ENCODE assay signal across 9 mouse cellular contexts in the genomic region with DNA sequence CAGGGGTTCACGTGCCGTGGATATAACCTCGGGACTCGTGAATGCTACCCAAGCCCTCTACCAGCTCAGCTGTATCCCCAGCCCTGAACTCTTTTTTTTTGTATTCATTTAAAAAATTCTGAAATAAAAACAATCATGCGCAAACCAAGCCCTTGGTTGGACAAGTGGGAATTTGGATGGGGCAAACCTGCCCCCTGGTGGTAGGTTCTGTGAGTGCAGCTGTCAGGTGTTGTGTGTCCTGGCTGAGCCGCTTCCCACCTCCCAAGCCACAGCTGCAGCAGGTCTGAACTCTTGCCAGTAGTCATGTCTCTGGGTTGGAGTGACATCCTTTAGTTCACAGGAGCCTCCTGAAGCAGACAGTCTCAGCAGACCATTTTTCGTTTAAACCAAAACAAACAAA. TPM values are rescaled to one million over a fixed set of nuclear protein-coding genes. Genes with fewer than 3 reads are reported as not detected.
DNase-seq lines count a peak whose midpoint lies in the region; ATAC-seq and TF ChIP-seq lines count a peak whose summit lies in the region.
"Had no signal": no experiment of that assay in that cellular context is flagged by ENCODE, and none has a peak within 500 bp of the region (broad histone marks: within the 10 kb centered on the region; RNA-seq: fewer than 3 reads in every experiment).

No protein-coding gene starts in this region.

- 19% methylated on average over 7 of the region's 7 CpGs for WGBS in heart, postnatal 0 days
- 18% methylated on average over 7 of the region's 7 CpGs for WGBS in olfactory bulb, adult 2 months

- no peak for TF ChIP-seq EP300 in heart, postnatal 0 days (IDR thresholded peaks at IDR 0.05; ENCODE audit: low read depth)

- peaks cover 31% of the 10 kb centered on the region for H3K4me1 ChIP-seq in heart, postnatal 0 days (ENCODE audit: control insufficient read depth, insufficient read depth)
- no peaks in the 10 kb centered on the region for H3K4me1 ChIP-seq in olfactory bulb, adult 2 months (ENCODE audit: control insufficient read depth, insufficient read depth, low read length)

- no peaks in the 10 kb centered on the region for H3K36me3 ChIP-seq in heart, postnatal 0 days (replicated peaks; ENCODE audit: control insufficient read depth, insufficient read depth, low read length)

- no peak for ATAC-seq in heart, postnatal 0 days (ENCODE audit: insufficient read depth, low read depth)

- H3K9ac ChIP-seq in heart, postnatal 0 days (replicated peaks; ENCODE audit: low read depth, low read length), result no peak overlapping the region

- no peaks in the 10 kb centered on the region for H3K27me3 ChIP-seq in heart, postnatal 0 days (ENCODE audit: control insufficient read depth, insufficient read depth, low read length)

- DNase-seq in left cerebral cortex, adult 18-20 months (ENCODE audit: low spot score in 2 of 2), result peak; percentile 67 to 73
- DNase-seq in left cerebral cortex, adult 11 months (ENCODE audit: low spot score), result no peak
- peak; percentile 68 for DNase-seq in adrenal gland, adult 2 months
- peak; percentile 83 for DNase-seq in embryo, embryonic 11 days
- peak; percentile 66 for DNase-seq in heart, postnatal 0 days (ENCODE audit: low spot score)
- peak; percentile 45 to 58 for DNase-seq in left cerebral cortex, postnatal 36 days (ENCODE audit: low spot score in 2 of 2)
- DNase-seq in thymus, postnatal 0 days (ENCODE audit: low spot score), result peak; percentile 86

- no peak overlapping the region for H3K4me3 ChIP-seq in heart, postnatal 0 days (ENCODE audit: low read depth, low read length)
- H3K4me3 ChIP-seq in olfactory bulb, adult 2 months (ENCODE audit: insufficient read depth, low read depth, low read length), result no peak overlapping the region

- TF ChIP-seq POLR2A in olfactory bulb, adult 2 months (IDR thresholded peaks at IDR 0.05; ENCODE audit: insufficient read depth, low read depth, low read length), result no peak

- no peaks in the 10 kb centered on the region for H3K9me3 ChIP-seq in heart, postnatal 0 days (replicated peaks; ENCODE audit: control insufficient read depth, low read length)

- intact Hi-C loops in left cerebral cortex, postnatal 36 days (cut with DNase I), result loop anchor here (2.0 kb wide), 1 partner anchor 41 kb away; no protein-coding TSS in a partner anchor

- H3K27ac ChIP-seq in heart, postnatal 0 days (ENCODE audit: low read depth), result no peak overlapping the region
- no peak overlapping the region for H3K27ac ChIP-seq in olfactory bulb, adult 2 months (ENCODE audit: insufficient read depth, low read depth, low read length)

- H3K4me2 ChIP-seq in heart, postnatal 0 days (ENCODE audit: low read depth, low read length), result no peak overlapping the region

- TF ChIP-seq CTCF in heart, postnatal 0 days (IDR thresholded peaks at IDR 0.05; ENCODE audit: low read depth), result peak; percentile 91
- peak; percentile 76 for TF ChIP-seq CTCF in olfactory bulb, adult 2 months (IDR thresholded peaks at IDR 0.05; ENCODE audit: insufficient read depth, low read depth, low read length)

RNA-seq across cellular contexts. Expression of a gene that starts 4.4 kb away (rescaled TPM):
- 10 to 100 TPM; 18.7 to 24.4 TPM for total RNA-seq in left cerebral cortex, adult 18-20 months (2021)
- total RNA-seq in adrenal gland, adult 2 months (2021), result 10 to 100 TPM; 14.7 to 22.3 TPM
- 1.3 TPM in 2 replicates for polyA plus RNA-seq in adrenal gland, adult 2 months (2012; rRNA removed)
- total RNA-seq in heart, postnatal 0 days (2014; rRNA removed; ENCODE audit: low replicate concordance), result 6.6 and 31.0 TPM in 2 replicates
- polyA plus RNA-seq in heart, postnatal 0 days (2015; fragmentation: Nextera tagmentation; extraction: Ambion mirVana), result 7.7 and 9.4 TPM in 2 replicates
- 10 to 100 TPM; 18.1 to 21.6 TPM for total RNA-seq in left cerebral cortex, postnatal 36 days (2021)
- not detected in 2 replicates for polyA plus RNA-seq in olfactory bulb, adult 2 months (2012; ENCODE audit: insufficient read depth, insufficient read length, low replicate concordance, missing spikeins)
- 18.3 and 21.9 TPM in 2 replicates for polyA plus RNA-seq in thymus, postnatal 0 days (2015; fragmentation: Nextera tagmentation; extraction: Ambion mirVana)

RNA-seq across cellular contexts. Expression of a gene that starts 22.9 kb away (rescaled TPM):
- under 1 TPM; 0.30 to 0.35 TPM for total RNA-seq in left cerebral cortex, adult 18-20 months (2021)
- not detected for total RNA-seq in adrenal gland, adult 2 months (2021)
- polyA plus RNA-seq in adrenal gland, adult 2 months (2012; rRNA removed), result 0.06 and 0.11 TPM in 2 replicates
- total RNA-seq in heart, postnatal 0 days (2014; rRNA removed; ENCODE audit: low replicate concordance), result 168 and 170 TPM in 2 replicates
- polyA plus RNA-seq in heart, postnatal 0 days (2015; fragmentation: Nextera tagmentation; extraction: Ambion mirVana), result 248 and 281 TPM in 2 replicates
- under 1 TPM; 0.22 to 0.27 TPM for total RNA-seq in left cerebral cortex, postnatal 36 days (2021)
- not detected in 2 replicates for polyA plus RNA-seq in olfactory bulb, adult 2 months (2012; ENCODE audit: insufficient read depth, insufficient read length, low replicate concordance, missing spikeins)
- 1.1 and 1.3 TPM in 2 replicates for polyA plus RNA-seq in thymus, postnatal 0 days (2015; fragmentation: Nextera tagmentation; extraction: Ambion mirVana)

RNA-seq across cellular contexts. Expression of a gene that starts 38.2 kb away (rescaled TPM):
- 1 to 10 TPM; 2.2 to 3.8 TPM for total RNA-seq in left cerebral cortex, adult 18-20 months (2021)
- total RNA-seq in adrenal gland, adult 2 months (2021), result 1 to 10 TPM; 6.2 to 9.3 TPM
- polyA plus RNA-seq in adrenal gland, adult 2 months (2012; rRNA removed), result 28.5 and 31.8 TPM in 2 replicates
- 18.4 and 26.1 TPM in 2 replicates for total RNA-seq in heart, postnatal 0 days (2014; rRNA removed; ENCODE audit: low replicate concordance)
- polyA plus RNA-seq in heart, postnatal 0 days (2015; fragmentation: Nextera tagmentation; extraction: Ambion mirVana), result 6.0 and 6.5 TPM in 2 replicates
- total RNA-seq in left cerebral cortex, postnatal 36 days (2021), result 1 to 10 TPM; 2.8 to 3.4 TPM
- not detected in 2 replicates for polyA plus RNA-seq in olfactory bulb, adult 2 months (2012; ENCODE audit: insufficient read depth, insufficient read length, low replicate concordance, missing spikeins)
- 3.5 and 4.4 TPM in 2 replicates for polyA plus RNA-seq in thymus, postnatal 0 days (2015; fragmentation: Nextera tagmentation; extraction: Ambion mirVana)

RNA-seq across cellular contexts. Expression of a gene that starts 45.3 kb away (rescaled TPM):
- not detected for total RNA-seq in left cerebral cortex, adult 18-20 months (2021)
- total RNA-seq in adrenal gland, adult 2 months (2021), result not detected
- polyA plus RNA-seq in adrenal gland, adult 2 months (2012; rRNA removed), result not detected in 2 replicates
- not detected in 2 replicates for total RNA-seq in heart, postnatal 0 days (2014; rRNA removed; ENCODE audit: low replicate concordance)
- not detected in 2 replicates for polyA plus RNA-seq in heart, postnatal 0 days (2015; fragmentation: Nextera tagmentation; extraction: Ambion mirVana)
- not detected for total RNA-seq in left cerebral cortex, postnatal 36 days (2021)
- not detected in 2 replicates for polyA plus RNA-seq in olfactory bulb, adult 2 months (2012; ENCODE audit: insufficient read depth, insufficient read length, low replicate concordance, missing spikeins)
- polyA plus RNA-seq in thymus, postnatal 0 days (2015; fragmentation: Nextera tagmentation; extraction: Ambion mirVana), result 0.22 TPM in 1 of 2 replicates, not detected in the other
- polyA plus RNA-seq: neural tube, embryonic 14.5 days had no signal

RNA-seq across cellular contexts. Expression of a gene that starts 46.7 kb away (rescaled TPM):
- total RNA-seq in left cerebral cortex, adult 18-20 months (2021), result 10 to 100 TPM; 11.6 to 12.2 TPM
- total RNA-seq in adrenal gland, adult 2 months (2021), result 10 to 100 TPM in 1 of 2 experiments, 1 to 10 TPM in 1; 8.3 to 11.0 TPM
- polyA plus RNA-seq in adrenal gland, adult 2 months (2012; rRNA removed), result 11.1 and 13.0 TPM in 2 replicates
- 4.0 and 4.2 TPM in 2 replicates for total RNA-seq in heart, postnatal 0 days (2014; rRNA removed; ENCODE audit: low replicate concordance)
- polyA plus RNA-seq in heart, postnatal 0 days (2015; fragmentation: Nextera tagmentation; extraction: Ambion mirVana), result 5.4 and 6.0 TPM in 2 replicates
- total RNA-seq in left cerebral cortex, postnatal 36 days (2021), result 10 to 100 TPM in 1 of 2 experiments, 1 to 10 TPM in 1; 9.2 to 13.2 TPM
- polyA plus RNA-seq in olfactory bulb, adult 2 months (2012; ENCODE audit: insufficient read depth, insufficient read length, low replicate concordance, missing spikeins), result not detected in 2 replicates
- 27.4 and 28.3 TPM in 2 replicates for polyA plus RNA-seq in thymus, postnatal 0 days (2015; fragmentation: Nextera tagmentation; extraction: Ambion mirVana)

Comparison
In these comparisons a context has a peak if more than half of its experiments do, and no peak if none do; other contexts are left out.
1. RNA of a gene that starts 22.9 kb away (total RNA-seq): 168 to 170 TPM in heart, postnatal 0 days; 0.30 to 0.35 TPM in left cerebral cortex, adult 18-20 months, 0.22 to 0.27 TPM in left cerebral cortex, postnatal 36 days and not detected in adrenal gland, adult 2 months; every median in the first group is over 100 times any median in the second.